Mouse (Mus musculus): ENCODE measurements around the gene Triml1. TPM values are rescaled to one million over a fixed set of nuclear protein-coding genes. Genes with fewer than 3 reads are reported as not detected.

Gene Triml1
- polyA plus RNA-seq (2016; fragmentation: Nextera tagmentation; extraction: Ambion mirVana) = not detected in 2 replicates

DNA sequence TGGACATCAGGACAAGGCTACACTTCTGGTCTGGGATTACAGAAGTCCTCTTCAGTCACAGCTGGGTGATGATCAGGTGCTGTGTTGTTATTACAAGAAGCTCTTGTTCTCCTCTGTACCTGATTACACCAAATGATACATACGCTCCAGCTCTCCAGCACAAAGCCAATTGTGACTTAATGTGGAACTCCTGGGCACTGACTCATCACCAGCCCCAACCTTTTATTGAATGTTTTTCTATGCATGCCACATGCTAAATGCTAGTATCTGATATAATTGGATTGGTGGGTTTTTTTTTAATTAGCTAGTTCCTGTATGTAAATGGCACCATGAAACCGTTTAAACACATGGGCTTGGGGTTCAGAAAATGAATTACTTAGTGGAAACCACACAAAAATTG is at the start of gene Triml1:
Gene Triml1, minus strand, starts transcription at position 101 of the 400 bp plus-strand sequence.
- no peak for DNase-seq (ENCODE audit: low spot score)
- no peaks in the 10 kb centered on the region for H3K4me1 ChIP-seq
- H3K4me3 ChIP-seq = no peak within 1 kb of the TSS
- H3K27me3 ChIP-seq (ENCODE audit: insufficient read depth, poor library complexity, severe bottlenecking) = no peaks in the 10 kb centered on the region
- 84% methylated on average over 2 of the region's 2 CpGs for WGBS
- H3K27ac ChIP-seq = no peak within 1 kb of the TSS
- H3K9me3 ChIP-seq = no peaks in the 10 kb centered on the region
- H3K36me3 ChIP-seq = no peaks in the 10 kb centered on the region

DNA sequence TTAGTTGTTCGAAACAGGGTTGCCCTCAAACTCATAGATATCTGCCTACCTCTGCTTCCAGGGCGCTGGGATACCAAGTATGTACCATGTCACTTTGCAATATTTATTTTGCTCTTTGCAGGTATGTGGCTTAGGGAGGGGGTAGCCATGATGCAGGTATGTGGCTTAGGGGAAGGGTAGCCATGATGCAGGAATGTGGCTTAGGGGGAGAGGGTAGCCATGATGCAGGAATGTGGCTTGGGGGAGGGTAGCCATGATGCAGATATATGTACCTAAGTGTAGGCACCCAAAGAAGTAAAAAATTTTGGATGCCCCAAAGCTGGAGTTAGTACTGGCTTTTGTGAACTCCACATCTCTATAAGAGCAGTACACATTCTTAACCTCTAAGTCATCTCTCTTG is 41.0 kb upstream of the Triml1 start:
- DNase-seq (ENCODE audit: low spot score) = no peak

DNA sequence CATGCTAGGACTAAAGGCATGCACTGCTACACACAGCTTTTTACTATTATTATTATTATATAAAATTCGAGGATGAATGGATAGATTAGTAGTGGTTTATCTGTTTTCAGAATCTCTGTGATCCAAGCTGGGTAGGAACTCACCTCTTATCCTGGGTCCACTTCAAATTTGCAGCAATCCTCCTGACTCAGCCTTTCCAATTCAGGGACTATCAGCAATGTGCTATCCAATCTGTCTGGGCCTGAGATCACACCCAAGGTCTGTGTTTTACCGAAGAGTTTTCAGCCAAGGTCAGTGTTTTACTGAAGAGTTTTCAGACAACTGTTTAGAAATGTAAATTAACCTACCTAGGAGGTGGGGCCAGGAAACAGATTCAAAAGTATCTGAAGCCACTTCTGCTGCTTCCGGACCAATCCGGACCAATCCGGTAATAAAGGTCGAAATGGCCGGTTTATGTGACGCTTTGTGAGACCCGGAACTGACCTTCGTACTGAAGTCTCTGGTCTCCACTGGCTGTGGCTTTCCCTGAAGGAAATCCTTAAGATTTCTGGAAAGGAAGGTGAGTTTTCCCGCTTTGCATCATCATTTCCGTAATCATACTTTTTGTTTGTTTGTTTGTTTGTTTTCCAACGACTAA is 38.9 kb upstream of the Triml1 start, which contains the start of gene Triml2:
Gene Triml2, plus strand, starts transcription at position 488 of the 637 bp plus-strand sequence.
- Histone ChIP-seq H3K36me3 (no peaks in the 10 kb centered on the region), H3K27ac (no peak within 1 kb of the TSS), H3K4me3 (no peak within 1 kb of the TSS), H3K27me3 (ENCODE audit: insufficient read depth, poor library complexity, severe bottlenecking) (no peaks in the 10 kb centered on the region), H3K4me1 (no peaks in the 10 kb centered on the region), H3K9me3 (no peaks in the 10 kb centered on the region)
- DNase-seq (ENCODE audit: low spot score) = no peak
- WGBS = 92% methylated on average over 13 of the region's 13 CpGs

More for the DNA sequence above, 41.0 kb upstream of the Triml1 start:
- 88% methylated on average over 2 of the region's 2 CpGs for WGBS
- no peaks in the 10 kb centered on the region for H3K27me3 ChIP-seq (ENCODE audit: insufficient read depth, poor library complexity, severe bottlenecking)
- no peaks in the 10 kb centered on the region for H3K4me1 ChIP-seq
- no peak overlapping the region for H3K4me3 ChIP-seq
- no peaks in the 10 kb centered on the region for H3K9me3 ChIP-seq
- H3K36me3 ChIP-seq = no peaks in the 10 kb centered on the region
- H3K27ac ChIP-seq = no peak overlapping the region

DNA sequence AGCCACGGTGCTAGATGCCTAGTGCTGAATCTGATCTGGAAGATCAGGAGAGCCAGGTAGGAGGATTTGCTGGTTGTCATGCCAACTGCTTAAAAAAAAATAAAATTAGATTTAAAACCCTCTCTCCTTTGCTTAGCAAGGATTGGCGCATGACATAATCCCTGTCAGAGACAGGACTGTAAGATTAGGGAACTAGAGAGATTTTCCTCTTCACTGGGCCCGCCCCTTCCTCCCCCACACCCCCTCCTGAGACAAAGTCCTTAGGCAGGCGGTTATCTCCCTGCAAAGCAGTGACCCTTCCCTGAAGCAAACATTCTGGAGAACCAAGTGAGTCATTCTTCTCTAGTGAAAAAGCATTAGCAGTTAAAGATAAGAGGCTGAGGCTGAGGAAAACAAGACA is 37.9 kb upstream of the Triml1 start:
- Histone ChIP-seq H3K9me3 (no peaks in the 10 kb centered on the region), H3K27ac (no peak overlapping the region), H3K36me3 (no peaks in the 10 kb centered on the region), H3K4me3 (no peak overlapping the region), H3K27me3 (ENCODE audit: insufficient read depth, poor library complexity, severe bottlenecking) (no peaks in the 10 kb centered on the region), H3K4me1 (no peaks in the 10 kb centered on the region)
- WGBS = 13% methylated on average over 4 of the region's 4 CpGs
- peak; percentile 86 for DNase-seq (ENCODE audit: low spot score)

DNA sequence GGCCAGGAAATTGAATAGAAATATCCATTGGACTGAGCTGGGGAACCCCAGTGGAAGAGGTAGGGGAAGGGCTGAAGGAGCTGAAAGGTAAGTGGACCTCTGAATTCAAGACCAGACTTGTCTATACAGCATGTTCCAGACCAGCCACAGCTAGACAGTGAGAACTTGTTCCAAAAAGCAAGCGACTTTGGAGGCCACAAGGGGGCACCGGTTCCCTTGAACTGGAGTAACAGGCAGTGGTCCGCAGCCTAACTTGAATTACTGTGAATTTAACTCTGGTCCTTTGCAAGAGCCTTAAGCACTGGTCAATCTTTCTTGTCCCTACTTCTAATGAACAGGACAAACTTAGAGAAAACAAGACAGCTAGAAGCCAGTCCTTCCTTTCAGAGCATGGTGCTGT is 37.0 kb upstream of the Triml1 start:
- no peak overlapping the region for H3K27ac ChIP-seq
- no peaks in the 10 kb centered on the region for H3K9me3 ChIP-seq
- H3K36me3 ChIP-seq = no peaks in the 10 kb centered on the region
- 58% methylated on average over 3 of the region's 3 CpGs for WGBS
- H3K4me1 ChIP-seq = no peaks in the 10 kb centered on the region
- H3K27me3 ChIP-seq (ENCODE audit: insufficient read depth, poor library complexity, severe bottlenecking) = no peaks in the 10 kb centered on the region
- H3K4me3 ChIP-seq = no peak overlapping the region
- no peak for DNase-seq (ENCODE audit: low spot score)

DNA sequence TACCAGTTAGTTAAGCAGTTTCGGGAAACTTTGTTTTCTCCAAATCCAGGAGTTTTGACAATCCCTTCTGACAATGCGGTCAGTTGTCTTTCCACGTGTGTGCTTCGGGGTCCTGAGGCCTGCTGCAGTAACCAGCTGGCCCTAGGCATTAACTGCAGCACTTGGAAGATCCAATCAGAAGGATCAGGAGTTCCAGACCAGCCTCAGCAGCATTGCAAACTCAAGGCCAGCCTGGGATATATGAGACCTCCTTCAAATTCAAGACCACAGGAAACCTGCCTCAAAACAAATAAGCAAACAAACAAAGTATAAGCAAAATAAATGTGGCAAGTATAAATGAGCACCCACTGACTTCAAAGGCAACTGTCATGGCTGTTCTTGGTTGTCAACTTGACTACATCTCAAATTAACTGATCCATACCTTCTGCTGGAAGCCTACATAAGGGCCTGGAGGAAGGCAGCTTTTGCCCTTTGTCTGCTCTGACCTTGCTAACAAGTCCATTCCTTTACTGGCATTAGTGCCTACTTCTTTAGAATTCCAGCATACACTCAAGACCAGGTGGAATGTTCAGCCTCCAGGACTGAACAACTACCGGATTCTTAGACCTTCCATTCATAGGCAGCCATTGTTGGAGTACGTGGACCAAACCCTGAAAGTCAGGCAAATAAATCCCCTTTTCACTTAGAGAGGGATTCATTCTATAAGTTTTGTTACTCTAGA is 35.6 kb upstream of the Triml1 start:
- H3K36me3 ChIP-seq = no peaks in the 10 kb centered on the region
- H3K9me3 ChIP-seq = no peaks in the 10 kb centered on the region
- H3K4me1 ChIP-seq = no peaks in the 10 kb centered on the region
- 88% methylated on average over 6 of the region's 6 CpGs for WGBS
- H3K4me3 ChIP-seq = no peak overlapping the region
- H3K27ac ChIP-seq = no peak overlapping the region
- H3K27me3 ChIP-seq (ENCODE audit: insufficient read depth, poor library complexity, severe bottlenecking) = no peaks in the 10 kb centered on the region
- DNase-seq (ENCODE audit: low spot score) = no peak

DNA sequence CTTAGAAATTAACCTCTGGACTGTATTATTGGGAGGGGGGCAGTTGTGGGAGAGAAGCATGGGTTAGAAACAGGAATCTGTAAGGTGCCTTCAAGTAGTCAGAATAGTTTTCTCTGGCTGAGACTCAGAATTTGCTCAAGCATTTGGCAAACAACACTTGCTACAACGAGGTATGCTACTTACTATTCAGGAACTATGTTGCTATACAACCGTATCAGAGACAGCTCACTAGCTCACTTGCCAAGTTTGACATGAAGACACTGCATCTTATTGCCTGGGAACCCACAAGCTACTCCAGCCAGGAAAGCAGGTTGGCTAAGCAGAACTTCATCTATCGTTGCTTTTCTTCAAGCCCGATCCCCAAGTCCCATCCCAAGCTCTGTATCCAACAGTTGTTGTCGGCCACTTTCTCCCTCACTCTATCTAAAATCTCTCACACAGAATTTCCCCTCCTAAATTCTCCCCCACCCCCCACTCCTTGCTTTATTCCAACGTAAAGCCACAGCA is 28.0 kb upstream of the Triml1 start:
- Histone ChIP-seq H3K36me3 (no peaks in the 10 kb centered on the region), H3K4me3 (no peak overlapping the region), H3K9me3 (no peaks in the 10 kb centered on the region), H3K27me3 (ENCODE audit: insufficient read depth, poor library complexity, severe bottlenecking) (no peaks in the 10 kb centered on the region), H3K27ac (no peak overlapping the region), H3K4me1 (no peaks in the 10 kb centered on the region)
- DNase-seq (ENCODE audit: low spot score) = no peak
- WGBS = 81% methylated on average over 6 of the region's 6 CpGs

GRCm38 (mm10) chr8:43168083-43168482 is 26.8 kb upstream of the Triml1 start:
- no peak overlapping the region for H3K27ac ChIP-seq
- no peaks in the 10 kb centered on the region for H3K27me3 ChIP-seq (ENCODE audit: insufficient read depth, poor library complexity, severe bottlenecking)
- H3K9me3 ChIP-seq = no peaks in the 10 kb centered on the region
- H3K4me3 ChIP-seq = no peak overlapping the region
- H3K36me3 ChIP-seq = no peaks in the 10 kb centered on the region
- DNase-seq (ENCODE audit: low spot score) = no peak
- WGBS = 83% methylated on average over 4 of the region's 4 CpGs
- H3K4me1 ChIP-seq = no peaks in the 10 kb centered on the region

- H3K4me1 ChIP-seq = no peaks in the 10 kb centered on the region
Observed at GRCm38 (mm10) chr8:43164453-43164852, 23.2 kb upstream of the Triml1 start.

DNA sequence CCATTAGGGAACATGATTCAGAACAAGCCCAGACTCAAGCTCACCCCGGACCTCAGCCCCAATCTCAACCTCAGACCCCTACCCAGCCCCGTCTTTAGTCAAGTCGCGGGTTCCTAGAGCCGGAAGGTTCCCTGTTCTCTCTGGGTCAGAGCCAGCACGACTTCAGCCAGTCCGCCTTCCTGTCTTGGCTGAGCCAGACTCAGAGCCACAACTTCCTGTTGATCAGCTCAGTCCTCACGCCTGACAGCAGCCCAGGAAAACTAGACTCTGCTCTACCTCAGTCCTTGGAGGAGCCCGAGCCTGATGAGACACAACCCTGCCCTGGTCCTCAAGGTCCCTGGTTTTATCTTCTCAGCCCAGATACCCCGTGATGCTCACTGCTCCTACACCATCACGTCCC is 22.0 kb upstream of the Triml1 start:
- WGBS = 71% methylated on average over 11 of the region's 11 CpGs
- Histone ChIP-seq H3K4me1 (no peaks in the 10 kb centered on the region), H3K36me3 (no peaks in the 10 kb centered on the region), H3K4me3 (no peak overlapping the region), H3K27ac (no peak overlapping the region), H3K27me3 (ENCODE audit: insufficient read depth, poor library complexity, severe bottlenecking) (no peaks in the 10 kb centered on the region), H3K9me3 (no peaks in the 10 kb centered on the region)
- DNase-seq (ENCODE audit: low spot score) = no peak

More at GRCm38 (mm10) chr8:43164453-43164852, 23.2 kb upstream of the Triml1 start:
- Histone ChIP-seq H3K36me3 (no peaks in the 10 kb centered on the region), H3K27ac (no peak overlapping the region), H3K9me3 (no peaks in the 10 kb centered on the region), H3K27me3 (ENCODE audit: insufficient read depth, poor library complexity, severe bottlenecking) (no peaks in the 10 kb centered on the region), H3K4me3 (no peak overlapping the region)
- 89% methylated on average over 3 of the region's 3 CpGs for WGBS
- no peak for DNase-seq (ENCODE audit: low spot score)

DNA sequence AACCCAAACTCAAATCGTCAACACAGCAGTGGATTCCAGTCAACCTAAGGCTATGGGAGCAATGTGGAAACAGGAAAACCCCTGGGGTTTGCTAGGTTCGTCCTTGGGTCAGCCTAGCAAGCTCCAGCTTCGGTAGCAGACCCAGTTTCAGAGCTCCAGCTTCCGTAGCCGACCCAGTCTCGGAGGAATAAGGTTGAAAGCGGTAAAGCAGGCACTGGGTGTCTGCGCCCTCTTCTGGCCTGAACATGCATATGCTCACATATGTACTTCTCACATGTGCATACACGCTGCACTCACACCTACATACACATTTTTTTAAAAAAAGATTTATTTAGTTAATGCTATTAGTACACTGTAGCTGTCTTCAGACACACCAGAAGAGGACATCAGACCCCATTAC is 8.0 kb upstream of the Triml1 start:
- Histone ChIP-seq H3K36me3 (no peaks in the 10 kb centered on the region), H3K27me3 (ENCODE audit: insufficient read depth, poor library complexity, severe bottlenecking) (no peaks in the 10 kb centered on the region), H3K27ac (no peak overlapping the region), H3K4me3 (no peak overlapping the region), H3K9me3 (no peaks in the 10 kb centered on the region), H3K4me1 (no peaks in the 10 kb centered on the region)
- no peak for DNase-seq (ENCODE audit: low spot score)
- 80% methylated on average over 9 of the region's 9 CpGs for WGBS

DNA sequence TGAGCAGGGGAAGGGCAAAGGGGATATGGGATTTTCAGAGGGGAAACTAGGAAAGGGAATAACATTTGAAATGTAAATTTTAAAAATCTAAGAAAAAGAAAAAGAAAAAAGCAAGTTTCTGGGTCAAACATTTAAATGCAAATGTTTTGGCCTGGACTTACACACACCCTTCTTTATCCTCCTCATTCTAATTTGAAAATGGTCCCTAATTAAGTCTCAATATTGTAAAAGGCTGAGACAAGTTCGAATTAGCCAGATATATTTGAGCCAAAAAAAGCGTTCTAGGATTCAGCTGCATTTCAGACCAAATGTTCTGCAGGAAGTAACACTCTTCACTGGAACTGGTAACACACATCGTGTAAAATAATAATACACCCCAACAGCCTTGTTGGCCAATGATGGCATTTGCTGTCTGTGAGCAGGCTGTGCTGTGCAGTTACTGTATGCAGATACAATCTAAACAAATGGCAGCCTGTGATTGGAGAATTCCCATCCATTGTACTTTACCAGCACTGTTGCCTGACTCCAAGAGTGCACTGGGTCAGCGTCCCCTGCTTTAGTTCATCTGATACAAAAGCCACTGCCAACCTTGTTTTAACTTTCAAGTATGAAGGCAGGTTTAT is 30.0 kb downstream of the Triml1 start:
- Histone ChIP-seq H3K9me3 (no peaks in the 10 kb centered on the region), H3K4me1 (no peaks in the 10 kb centered on the region), H3K4me3 (no peak overlapping the region), H3K27me3 (ENCODE audit: insufficient read depth, poor library complexity, severe bottlenecking) (no peaks in the 10 kb centered on the region), H3K27ac (no peak overlapping the region), H3K36me3 (no peaks in the 10 kb centered on the region)
- no peak for DNase-seq (ENCODE audit: low spot score)
- WGBS = 80% methylated on average over 4 of the region's 4 CpGs
